Mouse (Mus musculus) cerebellum, postnatal 10 days (tissue): ENCODE data around the gene Gpr37.

Experiments
- DNase-seq, 2 experiments: peaks; one replicate each; pipeline ENCODE4 v3.0.0; 2021; ENCODE audit warnings: mixed read lengths in 2 of 2

Gene Gpr37

GRCm38 (mm10) chr6:25690629-25691028, at the start of gene Gpr37:
Gpr37 (minus strand) TSS chr6:25690729.
- no peak for DNase-seq

GRCm38 (mm10) chr6:25736533-25736932, 46.0 kb upstream of the Gpr37 start:
- no peak for DNase-seq

GRCm38 (mm10) chr6:25726560-25726959, 36.0 kb upstream of the Gpr37 start:
- no peak for DNase-seq

- no peak for DNase-seq
Observed at GRCm38 (mm10) chr6:25710601-25711000, 20.1 kb upstream of the Gpr37 start.

- peak; percentile 76 to 78 for DNase-seq
Observed at GRCm38 (mm10) chr6:25709250-25709895, 18.8 kb upstream of the Gpr37 start.

GRCm38 (mm10) chr6:25699956-25700355, 9.4 kb upstream of the Gpr37 start:
- DNase-seq, result peak in 1 of 2 experiments; percentile 12

GRCm38 (mm10) chr6:25690284-25690605, 284 bp downstream of the Gpr37 start:
- peak; percentile 63 to 72 for DNase-seq

- peak; percentile 59 to 68 for DNase-seq
Observed at GRCm38 (mm10) chr6:25689520-25690283, 827 bp downstream of the Gpr37 start.

GRCm38 (mm10) chr6:25688927-25689519, 1.5 kb downstream of the Gpr37 start:
- DNase-seq, result peak; percentile 36 to 37

- DNase-seq, result peak; percentile 73 to 83
Observed at GRCm38 (mm10) chr6:25686760-25687200, 3.7 kb downstream of the Gpr37 start.

- no peak for DNase-seq
Observed at GRCm38 (mm10) chr6:25684391-25684790, 6.1 kb downstream of the Gpr37 start.

GRCm38 (mm10) chr6:25675111-25675510, 15.4 kb downstream of the Gpr37 start:
- DNase-seq, result no peak

- no peak for DNase-seq
Observed at GRCm38 (mm10) chr6:25673801-25674200, 16.7 kb downstream of the Gpr37 start.

- no peak for DNase-seq
Observed at GRCm38 (mm10) chr6:25670150-25670549, 20.4 kb downstream of the Gpr37 start.

GRCm38 (mm10) chr6:25663942-25664341, 26.6 kb downstream of the Gpr37 start:
- no peak for DNase-seq

- DNase-seq, result no peak
Observed at GRCm38 (mm10) chr6:25659924-25660675, 30.4 kb downstream of the Gpr37 start.
